Mouse (Mus musculus): ENCODE results near the gene Dnaic1. TPM values are rescaled to one million over a fixed set of nuclear protein-coding genes. Genes with fewer than 3 reads are reported as not detected.

Gene Dnaic1
- polyA plus RNA-seq, 1 experiment from 2014 or later: 0.62 TPM

Other genes starting within 250 kb of the Dnaic1 start
- gene Ubap1, start 220.8 kb upstream of the Dnaic1 start, polyA plus RNA-seq (2014; fragmentation: Nextera tagmentation; extraction: Ambion mirVana): 84.1 and 91.3 TPM in 2 replicates
- 8.5 and 9.2 TPM in 2 replicates for gene Kif24, start 104.9 kb upstream of the Dnaic1 start, polyA plus RNA-seq (2014; fragmentation: Nextera tagmentation; extraction: Ambion mirVana)
- gene Nudt2, start 104.6 kb upstream of the Dnaic1 start, polyA plus RNA-seq (2014; fragmentation: Nextera tagmentation; extraction: Ambion mirVana): 57.2 and 62.9 TPM in 2 replicates
- gene AI464131, start 66.7 kb upstream of the Dnaic1 start, polyA plus RNA-seq (2014; fragmentation: Nextera tagmentation; extraction: Ambion mirVana): 7.1 and 9.6 TPM in 2 replicates
- 2.5 and 3.4 TPM in 2 replicates for gene 1110017D15Rik, start 52.4 kb upstream of the Dnaic1 start, polyA plus RNA-seq (2014; fragmentation: Nextera tagmentation; extraction: Ambion mirVana)
- 10.2 and 11.6 TPM in 2 replicates for gene Fam219a, start 237 bp upstream of the Dnaic1 start, polyA plus RNA-seq (2014; fragmentation: Nextera tagmentation; extraction: Ambion mirVana)
- gene Enho, start 70.5 kb downstream of the Dnaic1 start, polyA plus RNA-seq (2014; fragmentation: Nextera tagmentation; extraction: Ambion mirVana): 36.9 and 43.3 TPM in 2 replicates
- gene Cntfr, start 127.3 kb downstream of the Dnaic1 start, polyA plus RNA-seq (2014; fragmentation: Nextera tagmentation; extraction: Ambion mirVana): 43.8 and 44.2 TPM in 2 replicates
- gene Il11ra1, start 130.2 kb downstream of the Dnaic1 start, polyA plus RNA-seq (2014; fragmentation: Nextera tagmentation; extraction: Ambion mirVana): 65.9 and 82.1 TPM in 2 replicates
- gene Rpp25l, start 143.8 kb downstream of the Dnaic1 start, polyA plus RNA-seq (2014; fragmentation: Nextera tagmentation; extraction: Ambion mirVana): 80.4 and 81.2 TPM in 2 replicates
- gene Dctn3, start 153.4 kb downstream of the Dnaic1 start, polyA plus RNA-seq (2014; fragmentation: Nextera tagmentation; extraction: Ambion mirVana): 171 and 180 TPM in 2 replicates
- 1.2 and 2.0 TPM in 2 replicates for gene Arid3c, start 161.4 kb downstream of the Dnaic1 start, polyA plus RNA-seq (2014; fragmentation: Nextera tagmentation; extraction: Ambion mirVana)
- gene Galt, start 185.5 kb downstream of the Dnaic1 start, polyA plus RNA-seq (2014; fragmentation: Nextera tagmentation; extraction: Ambion mirVana): 22.7 and 25.3 TPM in 2 replicates
- gene Sigmar1, start 186.4 kb downstream of the Dnaic1 start, polyA plus RNA-seq (2014; fragmentation: Nextera tagmentation; extraction: Ambion mirVana): 77.8 and 83.7 TPM in 2 replicates
- 64.8 and 69.6 TPM in 2 replicates for gene Ccl27a, start 204.5 kb downstream of the Dnaic1 start, polyA plus RNA-seq (2014; fragmentation: Nextera tagmentation; extraction: Ambion mirVana)

Data from neural tube, embryonic 11.5 days (tissue).